Mouse (Mus musculus) ES-Bruce4 (cell line): ENCODE data around the gene BC034090.

Source experiments
- CTCF ChIP-seq: IDR thresholded peaks from one replicate; pipeline ENCODE4 v1.8.1; 2011; ENCODE audit warnings: low read depth, low read length
- POLR2A ChIP-seq: IDR thresholded peaks from one replicate; pipeline ENCODE4 v1.8.1; 2011; ENCODE audit warnings: low read length; ENCODE audit not compliant: insufficient read depth

DNA sequence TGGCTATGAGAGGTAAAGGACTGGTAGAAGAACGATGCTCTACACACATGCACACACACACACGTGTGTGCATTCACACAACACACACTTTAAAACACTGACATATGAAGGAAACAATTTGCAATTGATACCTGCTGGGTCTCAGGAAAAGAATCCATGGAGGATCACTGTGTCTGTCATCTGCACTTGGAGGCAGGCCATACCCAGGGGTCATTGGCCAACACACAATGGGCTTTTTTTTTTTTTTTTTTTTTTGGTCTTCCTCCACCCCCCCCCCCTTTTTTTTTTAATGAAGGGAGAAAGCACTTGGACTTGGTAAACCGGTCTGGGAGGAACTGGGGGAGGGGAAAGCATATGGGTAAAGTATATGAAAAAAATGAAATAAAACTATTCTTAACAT is 36.4 kb downstream of the BC034090 start:
- TF ChIP-seq CTCF (no peak), POLR2A (no peak)
